Mouse (Mus musculus): ENCODE measurements around the gene Prr15. TPM values are rescaled to one million over a fixed set of nuclear protein-coding genes. Genes with fewer than 3 reads are reported as not detected.

The Prr15 gene
- total RNA-seq, 2 experiments from 2014 or later: 1.8 TPM

Other genes with a start within 250 kb of the Prr15 start
- gene Wipf3, start 103.8 kb downstream of the Prr15 start, total RNA-seq (2021): 10 to 100 TPM; 28.6 to 32.7 TPM
- gene Scrn1, start 240.7 kb downstream of the Prr15 start, total RNA-seq (2021): 1 to 10 TPM; 5.0 to 5.9 TPM